Mouse (Mus musculus) stomach, embryonic 16.5 days (tissue): Measurements from ENCODE around the gene Sergef. TPM values are rescaled to one million over a fixed set of nuclear protein-coding genes. Genes with fewer than 3 reads are reported as not detected.
"Not testable (repeated sequence)": the region's sequence is repeated elsewhere in the genome, so short reads cannot be mapped to it uniquely, and the experiment has no call there.

Experiments used
- ATAC-seq: fragments of 200-750 bp; cut with Nextera tagmentation; 2 replicates; pipeline ENCODE4 v1.8.0; 2017; ENCODE audit warnings: moderate number of reproducible peaks, moderate TSS enrichment; ENCODE audit not compliant: insufficient read depth, low FRiP score
- H3K27ac ChIP-seq: fragments of 300-500 bp; sonication (generic); 2 replicates; pipeline ENCODE4 v1.5.1; 2014; ENCODE audit warnings: low read length
- H3K27me3 ChIP-seq: fragments of 300-500 bp; sonication (generic); 2 replicates; pipeline ENCODE4 v1.6.1; 2014; ENCODE audit warnings: low read length, control low read depth, mixed read lengths; ENCODE audit not compliant: control insufficient read depth, insufficient read depth
- H3K36me3 ChIP-seq: fragments of 300-500 bp; sonication (generic); 2 replicates; pipeline ENCODE4 v1.6.1; 2014; ENCODE audit warnings: low read length; ENCODE audit not compliant: control insufficient read depth, insufficient read depth
- H3K4me1 ChIP-seq: fragments of 300-500 bp; sonication (generic); 2 replicates; pipeline ENCODE4 v1.6.1; 2014; ENCODE audit warnings: low read length, control low read depth, mixed read lengths; ENCODE audit not compliant: control insufficient read depth, insufficient read depth
- H3K4me2 ChIP-seq: fragments of 300-500 bp; sonication (generic); 2 replicates; pipeline ENCODE4 v1.6.1; 2014; ENCODE audit warnings: low read depth, low read length, mixed read lengths
- H3K4me3 ChIP-seq: fragments of 300-500 bp; sonication (generic); replicated peaks from 2 replicates; pipeline ENCODE4 v1.5.1; 2014; ENCODE audit warnings: mild to moderate bottlenecking, low read length
- H3K9ac ChIP-seq: fragments of 300-500 bp; sonication (generic); 2 replicates; pipeline ENCODE4 v1.6.1; 2014; ENCODE audit warnings: low read length
- H3K9me3 ChIP-seq: fragments of 300-500 bp; sonication (generic); replicated peaks from 2 replicates; pipeline ENCODE4 v1.6.1; 2016; ENCODE audit warnings: low read length, control low read depth; ENCODE audit not compliant: control insufficient read depth
- WGBS: fragments of 180-500 bp; shearing (Covaris S2); extraction: QIAGEN DNeasy Blood & Tissue Kit; methylation state at CpG from one replicate; pipeline ENCODE4 v1.1.7; 2014; 5-methylcytosine and 5-hydroxymethylcytosine counted together
- polyA plus RNA-seq: library from polyadenylated mRNA; unstranded; fragments of >200 nt; fragmentation: Nextera tagmentation; extraction: Ambion mirVana; gene quantifications from 2 replicates; pipeline ENCODE4 v1.2.1, GENCODE M21; 2015

Gene Sergef
- polyA plus RNA-seq = 13.5 and 14.9 TPM in 2 replicates

GRCm38 (mm10) chr7:46639692-46640031 lies at the start of gene Sergef:
Sergef (minus strand) TSS chr7:46639807.
- Histone ChIP-seq H3K4me3 (peak within 1 kb of the TSS; percentile 79), H3K9ac (peak within 1 kb of the TSS; percentile 88), H3K27ac (peak within 1 kb of the TSS; percentile 30; the same call in 1 of the 2 replicates), H3K4me1 (peaks cover 9% of the 10 kb centered on the region; the same call in 1 of the 2 replicates), H3K9me3 (no peaks in the 10 kb centered on the region), H3K36me3 (no peaks in the 10 kb centered on the region), H3K27me3 (no peaks in the 10 kb centered on the region; the same call in 1 of the 2 replicates), H3K4me2 (peak within 1 kb of the TSS; percentile 84)
- ATAC-seq = peak; percentile 97
- under 1% methylated on average over 30 of the region's 30 CpGs for WGBS

DNA sequence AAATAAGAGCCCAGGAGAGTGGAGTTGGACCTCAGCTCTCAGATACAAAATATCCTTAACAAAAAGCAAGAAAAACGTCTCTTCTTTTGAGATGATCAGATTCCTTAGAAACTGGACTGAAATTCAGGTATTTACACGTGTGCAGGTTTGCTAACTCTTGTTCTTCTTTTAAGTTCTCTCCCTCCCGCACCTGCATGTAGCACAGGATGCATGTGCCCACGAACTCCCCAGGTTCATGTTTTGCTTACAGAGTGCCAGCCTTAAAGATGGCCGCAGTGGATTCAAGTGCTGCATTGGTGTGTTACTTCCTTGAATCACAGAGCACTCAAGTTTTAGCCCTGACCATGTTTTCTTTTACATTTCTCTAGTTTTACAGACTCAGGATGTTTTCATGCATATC lies 47.2 kb upstream of the Sergef start:
- Histone ChIP-seq H3K4me3 (no peak overlapping the region), H3K4me2 (no peak overlapping the region), H3K9me3 (no peaks in the 10 kb centered on the region), H3K27ac (no peak overlapping the region), H3K4me1 (no peaks in the 10 kb centered on the region), H3K36me3 (peaks cover 4% of the 10 kb centered on the region; the same call in 1 of the 2 replicates), H3K9ac (no peak overlapping the region), H3K27me3 (no peaks in the 10 kb centered on the region)
- WGBS = 91% methylated on average over 5 of the region's 5 CpGs
- ATAC-seq = no peak

GRCm38 (mm10) chr7:46680732-46681131 lies 41.1 kb upstream of the Sergef start:
- 0 out of 2 replicates have a peak, but pooled peaks cover 5% of the 10 kb centered on the region for H3K4me1 ChIP-seq
- no peak for ATAC-seq
- H3K36me3 ChIP-seq = no peaks in the 10 kb centered on the region
- H3K9me3 ChIP-seq = no peaks in the 10 kb centered on the region
- no peak overlapping the region for H3K4me2 ChIP-seq
- H3K4me3 ChIP-seq = no peak overlapping the region
- no peak overlapping the region for H3K9ac ChIP-seq
- H3K27ac ChIP-seq = no peak overlapping the region
- H3K27me3 ChIP-seq = no peaks in the 10 kb centered on the region

DNA sequence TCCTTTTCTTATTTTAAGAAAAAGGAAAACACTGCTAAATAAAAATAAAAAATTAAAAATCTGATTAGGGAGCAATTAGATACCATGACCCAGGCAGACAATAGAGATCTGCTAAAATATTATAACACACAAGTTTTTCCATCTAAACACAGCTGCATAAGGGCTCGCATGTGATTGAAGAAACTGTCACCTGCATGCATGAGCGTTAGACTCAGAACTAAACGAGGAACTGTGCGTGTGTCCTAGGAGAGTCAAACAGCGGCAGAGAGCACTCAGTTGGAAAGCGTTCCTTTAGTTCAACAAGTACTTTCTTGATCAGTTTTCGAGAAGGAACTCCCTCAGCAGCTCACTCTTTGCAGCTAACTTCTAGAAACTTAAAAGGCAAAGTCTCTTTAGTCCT lies 39.4 kb upstream of the Sergef start:
- ATAC-seq, H3K27ac ChIP-seq, H3K4me1 ChIP-seq, H3K4me2 ChIP-seq, H3K9ac ChIP-seq, H3K27me3 ChIP-seq, H3K4me3 ChIP-seq, H3K9me3 ChIP-seq, H3K36me3 ChIP-seq: not testable (repeated sequence)
- WGBS = 77% methylated on average over 7 of the region's 7 CpGs

DNA sequence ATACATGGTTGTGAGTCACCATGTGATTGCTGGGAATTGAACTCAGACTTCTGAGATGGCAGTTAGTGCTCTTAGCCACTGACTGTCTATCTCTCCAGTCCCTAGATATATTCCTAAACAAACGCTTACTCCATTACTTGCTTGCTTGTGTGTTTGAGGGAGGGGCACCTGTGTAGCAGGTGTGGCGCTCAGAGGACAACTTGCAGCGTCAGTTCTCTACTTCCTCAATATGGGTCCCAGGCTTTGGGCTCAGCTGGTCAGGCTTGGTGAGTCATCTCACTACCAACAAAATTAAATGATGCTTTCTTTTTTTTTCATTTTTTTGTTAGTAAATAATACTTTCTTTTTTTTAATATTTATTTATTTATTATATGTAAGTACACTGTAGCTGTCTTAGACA lies 38.8 kb upstream of the Sergef start:
- Histone ChIP-seq H3K4me3 (no peak overlapping the region), H3K9ac (no peak overlapping the region), H3K36me3 (no peaks in the 10 kb centered on the region), H3K27ac (no peak overlapping the region), H3K4me2 (no peak overlapping the region), H3K4me1 (0 out of 2 replicates have a peak, but pooled peaks cover 5% of the 10 kb centered on the region), H3K27me3 (no peaks in the 10 kb centered on the region), H3K9me3 (no peaks in the 10 kb centered on the region)
- ATAC-seq = no peak
- WGBS = 70% methylated on average over 3 of the region's 3 CpGs

GRCm38 (mm10) chr7:46676808-46677360 lies 37.3 kb upstream of the Sergef start:
- Histone ChIP-seq H3K27me3 (no peaks in the 10 kb centered on the region), H3K9me3 (no peaks in the 10 kb centered on the region), H3K36me3 (no peaks in the 10 kb centered on the region), H3K4me3 (no peak overlapping the region), H3K4me2 (no peak overlapping the region), H3K4me1 (0 out of 2 replicates have a peak, but pooled peaks cover 5% of the 10 kb centered on the region), H3K9ac (no peak overlapping the region), H3K27ac (no peak overlapping the region)
- ATAC-seq = no peak
- 48% methylated on average over 5 of the region's 5 CpGs for WGBS

- Histone ChIP-seq H3K4me1 (0 out of 2 replicates have a peak, but pooled peaks cover 5% of the 10 kb centered on the region), H3K9ac (no peak overlapping the region), H3K27me3 (no peaks in the 10 kb centered on the region), H3K9me3 (no peaks in the 10 kb centered on the region), H3K27ac (no peak overlapping the region), H3K4me3 (no peak overlapping the region), H3K36me3 (no peaks in the 10 kb centered on the region), H3K4me2 (no peak overlapping the region)
- no peak for ATAC-seq
- 77% methylated on average over 8 of the region's 8 CpGs for WGBS
Observed at GRCm38 (mm10) chr7:46675886-46676285, 36.3 kb upstream of the Sergef start.

- Histone ChIP-seq H3K4me1 (0 out of 2 replicates have a peak, but pooled peaks cover 5% of the 10 kb centered on the region), H3K9ac (no peak overlapping the region), H3K4me2 (no peak overlapping the region), H3K9me3 (no peaks in the 10 kb centered on the region), H3K4me3 (no peak overlapping the region), H3K27me3 (no peaks in the 10 kb centered on the region), H3K27ac (no peak overlapping the region), H3K36me3 (no peaks in the 10 kb centered on the region)
- ATAC-seq = no peak
- WGBS = 89% methylated on average over 7 of the region's 7 CpGs
Observed at GRCm38 (mm10) chr7:46675061-46675460, 35.5 kb upstream of the Sergef start.

DNA sequence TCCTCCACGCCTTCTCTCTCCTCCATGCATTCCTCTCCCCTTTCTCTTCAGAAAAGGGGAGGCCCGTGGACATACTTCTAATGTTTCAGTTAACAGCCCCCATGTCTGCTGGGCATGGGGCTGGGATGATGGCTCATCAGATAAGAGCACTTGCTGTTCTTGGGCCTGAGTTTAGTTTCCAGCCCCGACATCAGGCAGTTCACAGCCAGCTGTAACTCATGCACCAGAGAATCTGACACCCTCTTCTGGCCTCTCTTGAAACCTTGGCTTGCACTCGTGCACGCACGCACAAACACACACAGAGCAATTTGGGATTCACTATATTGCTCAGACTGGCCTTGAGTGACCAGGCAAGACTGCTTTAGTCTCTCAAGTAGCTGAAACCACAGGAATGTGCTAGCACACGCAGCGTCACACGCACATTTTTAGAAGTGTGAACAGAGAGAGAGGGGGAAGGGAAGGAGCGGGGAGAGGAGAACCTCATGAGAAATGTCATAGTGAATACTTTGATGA lies 32.6 kb upstream of the Sergef start, which contains the start of gene Tph1:
Gene Tph1 (minus strand): TSS at position 378 of the 513 bp plus-strand sequence.
- 37% methylated on average over 10 of the region's 10 CpGs for WGBS
- ATAC-seq = no peak
- H3K4me2 ChIP-seq = no peak within 1 kb of the TSS
- no peaks in the 10 kb centered on the region for H3K36me3 ChIP-seq
- H3K27me3 ChIP-seq = no peaks in the 10 kb centered on the region
- no peak within 1 kb of the TSS for H3K4me3 ChIP-seq
- no peaks in the 10 kb centered on the region for H3K9me3 ChIP-seq
- no peak within 1 kb of the TSS for H3K27ac ChIP-seq
- H3K4me1 ChIP-seq = 0 out of 2 replicates have a peak, but pooled peaks cover 5% of the 10 kb centered on the region
- H3K9ac ChIP-seq = no peak within 1 kb of the TSS
